Mouse (Mus musculus) neural tube, embryonic 12.5 days (tissue): Measurements from ENCODE around the gene 2900011O08Rik. TPM values are rescaled to one million over a fixed set of nuclear protein-coding genes. Genes with fewer than 3 reads are reported as not detected.

Experiments used
- ATAC-seq: fragments of 200-750 bp; cut with Nextera tagmentation; 2 replicates; pipeline ENCODE4 v1.8.0; 2017; ENCODE audit warnings: low read depth, mild to moderate bottlenecking, moderate TSS enrichment, moderate library complexity; ENCODE audit not compliant: low FRiP score
- H3K27ac ChIP-seq: fragments of 300-500 bp; sonication (generic); 2 replicates; pipeline ENCODE4 v1.5.1; 2016
- H3K27me3 ChIP-seq: fragments of 300-500 bp; sonication (generic); replicated peaks from 2 replicates; pipeline ENCODE4 v1.6.1; 2016; ENCODE audit warnings: mild to moderate bottlenecking
- H3K36me3 ChIP-seq: fragments of 300-500 bp; sonication (generic); 2 replicates; pipeline ENCODE4 v1.6.1; 2016; ENCODE audit warnings: mild to moderate bottlenecking
- H3K4me1 ChIP-seq: fragments of 300-500 bp; sonication (generic); 2 replicates; pipeline ENCODE4 v1.6.1; 2016
- H3K4me2 ChIP-seq: fragments of 300-500 bp; sonication (generic); replicated peaks from 2 replicates; pipeline ENCODE4 v1.6.1; 2016; ENCODE audit warnings: mild to moderate bottlenecking
- H3K4me3 ChIP-seq: fragments of 300-500 bp; sonication (generic); 2 replicates; pipeline ENCODE4 v1.5.1; 2016
- H3K9ac ChIP-seq: fragments of 300-500 bp; sonication (generic); 2 replicates; pipeline ENCODE4 v1.6.1; 2016; ENCODE audit warnings: mild to moderate bottlenecking
- H3K9me3 ChIP-seq: fragments of 300-500 bp; sonication (generic); 2 replicates; pipeline ENCODE4 v1.6.1; 2016; ENCODE audit warnings: mild to moderate bottlenecking
- WGBS: fragments of 180-500 bp; shearing (Covaris S2); methylation state at CpG from one replicate; pipeline ENCODE4 v1.1.7; 2016; 5-methylcytosine and 5-hydroxymethylcytosine counted together
- microRNA-seq: library from miRNA; unstranded; fragments of <30 nt; microRNA quantifications from one replicate; pipeline ENCODE4, GENCODE M21; 2017
- polyA plus RNA-seq: library from polyadenylated mRNA; unstranded; fragments of >200 nt; fragmentation: Nextera tagmentation; extraction: Ambion mirVana; gene quantifications from 2 replicates; pipeline ENCODE4 v1.2.1, GENCODE M21; 2016

The 2900011O08Rik gene
- polyA plus RNA-seq, 1 experiment from 2014 or later, result 62.3 TPM

- WGBS, result 95% methylated on average over 1 of the region's 1 CpGs
- Histone ChIP-seq H3K4me3 (no peak overlapping the region), H3K27me3 (no peaks in the 10 kb centered on the region), H3K4me1 (no peaks in the 10 kb centered on the region), H3K4me2 (no peak overlapping the region), H3K27ac (no peak overlapping the region), H3K9me3 (no peaks in the 10 kb centered on the region), H3K9ac (no peak overlapping the region), H3K36me3 (peaks cover 92% of the 10 kb centered on the region)
- no peak for ATAC-seq
Observed at GRCm38 (mm10) chr16:14125253-14125652, 138.8 kb downstream of the 2900011O08Rik start.

- Histone ChIP-seq H3K4me1 (no peaks in the 10 kb centered on the region), H3K36me3 (peaks cover 89% of the 10 kb centered on the region), H3K9me3 (no peaks in the 10 kb centered on the region), H3K27me3 (no peaks in the 10 kb centered on the region), H3K4me2 (no peak overlapping the region), H3K27ac (no peak overlapping the region), H3K4me3 (no peak overlapping the region), H3K9ac (no peak overlapping the region)
- no peak for ATAC-seq
Observed at GRCm38 (mm10) chr16:14128977-14129376, 142.6 kb downstream of the 2900011O08Rik start.

GRCm38 (mm10) chr16:14130796-14131195 lies 144.4 kb downstream of the 2900011O08Rik start:
- H3K4me3 ChIP-seq, result no peak overlapping the region
- H3K27me3 ChIP-seq, result no peaks in the 10 kb centered on the region
- no peak overlapping the region for H3K9ac ChIP-seq
- WGBS, result 92% methylated on average over 7 of the region's 7 CpGs
- H3K27ac ChIP-seq, result no peak overlapping the region
- H3K4me2 ChIP-seq, result no peak overlapping the region
- no peak for ATAC-seq
- no peaks in the 10 kb centered on the region for H3K9me3 ChIP-seq
- peaks cover 89% of the 10 kb centered on the region for H3K36me3 ChIP-seq
- H3K4me1 ChIP-seq, result no peaks in the 10 kb centered on the region

GRCm38 (mm10) chr16:14131376-14131775 lies 145.0 kb downstream of the 2900011O08Rik start:
- H3K27ac ChIP-seq, result no peak overlapping the region
- no peak overlapping the region for H3K4me2 ChIP-seq
- WGBS, result 95% methylated on average over 3 of the region's 3 CpGs
- H3K27me3 ChIP-seq, result no peaks in the 10 kb centered on the region
- H3K4me3 ChIP-seq, result no peak overlapping the region
- no peaks in the 10 kb centered on the region for H3K4me1 ChIP-seq
- H3K9me3 ChIP-seq, result no peaks in the 10 kb centered on the region
- H3K36me3 ChIP-seq, result peaks cover 89% of the 10 kb centered on the region
- no peak for ATAC-seq
- H3K9ac ChIP-seq, result no peak overlapping the region

GRCm38 (mm10) chr16:14131838-14132237 lies 145.4 kb downstream of the 2900011O08Rik start:
- peaks cover 90% of the 10 kb centered on the region for H3K36me3 ChIP-seq
- no peak for ATAC-seq
- H3K4me2 ChIP-seq, result no peak overlapping the region
- no peaks in the 10 kb centered on the region for H3K27me3 ChIP-seq
- no peaks in the 10 kb centered on the region for H3K9me3 ChIP-seq
- H3K4me1 ChIP-seq, result no peaks in the 10 kb centered on the region
- WGBS, result 90% methylated on average over 5 of the region's 5 CpGs
- H3K4me3 ChIP-seq, result no peak overlapping the region
- H3K9ac ChIP-seq, result no peak overlapping the region
- no peak overlapping the region for H3K27ac ChIP-seq

GRCm38 (mm10) chr16:14135014-14135413 lies 148.6 kb downstream of the 2900011O08Rik start:
- WGBS, result 93% methylated on average over 2 of the region's 2 CpGs
- Histone ChIP-seq H3K4me3 (no peak overlapping the region), H3K9me3 (no peaks in the 10 kb centered on the region), H3K4me1 (no peaks in the 10 kb centered on the region), H3K27ac (no peak overlapping the region), H3K27me3 (no peaks in the 10 kb centered on the region), H3K9ac (no peak overlapping the region), H3K4me2 (no peak overlapping the region), H3K36me3 (peaks cover 89% of the 10 kb centered on the region)
- ATAC-seq, result no peak

- Histone ChIP-seq H3K4me2 (no peak overlapping the region), H3K27ac (no peak overlapping the region), H3K27me3 (no peaks in the 10 kb centered on the region), H3K4me3 (no peak overlapping the region), H3K9me3 (no peaks in the 10 kb centered on the region), H3K9ac (no peak overlapping the region), H3K36me3 (peaks cover 87% of the 10 kb centered on the region), H3K4me1 (no peaks in the 10 kb centered on the region)
- WGBS, result 94% methylated on average over 1 of the region's 1 CpGs
- ATAC-seq, result no peak
Observed at GRCm38 (mm10) chr16:14137976-14138561, 151.7 kb downstream of the 2900011O08Rik start.

GRCm38 (mm10) chr16:14139106-14139505 lies 152.7 kb downstream of the 2900011O08Rik start:
- H3K4me2 ChIP-seq, result no peak overlapping the region
- no peak for ATAC-seq
- no peaks in the 10 kb centered on the region for H3K4me1 ChIP-seq
- peaks cover 81% of the 10 kb centered on the region for H3K36me3 ChIP-seq
- H3K9ac ChIP-seq, result no peak overlapping the region
- no peak overlapping the region for H3K4me3 ChIP-seq
- no peak overlapping the region for H3K27ac ChIP-seq
- no peaks in the 10 kb centered on the region for H3K9me3 ChIP-seq
- no peaks in the 10 kb centered on the region for H3K27me3 ChIP-seq

GRCm38 (mm10) chr16:14143298-14143697 lies 156.9 kb downstream of the 2900011O08Rik start:
- WGBS, result 92% methylated on average over 3 of the region's 3 CpGs
- no peak overlapping the region for H3K4me2 ChIP-seq
- H3K27me3 ChIP-seq, result no peaks in the 10 kb centered on the region
- H3K4me3 ChIP-seq, result no peak overlapping the region
- no peak overlapping the region for H3K9ac ChIP-seq
- H3K4me1 ChIP-seq, result no peaks in the 10 kb centered on the region
- ATAC-seq, result no peak
- peaks cover 76% of the 10 kb centered on the region for H3K36me3 ChIP-seq
- no peaks in the 10 kb centered on the region for H3K9me3 ChIP-seq
- no peak overlapping the region for H3K27ac ChIP-seq

GRCm38 (mm10) chr16:14147712-14148111 lies 161.3 kb downstream of the 2900011O08Rik start:
- Histone ChIP-seq H3K4me3 (no peak overlapping the region), H3K9ac (no peak overlapping the region), H3K27me3 (no peaks in the 10 kb centered on the region), H3K36me3 (peaks cover 65% of the 10 kb centered on the region), H3K9me3 (no peaks in the 10 kb centered on the region), H3K4me2 (no peak overlapping the region), H3K4me1 (no peaks in the 10 kb centered on the region), H3K27ac (no peak overlapping the region)
- no peak for ATAC-seq

Small RNA genes within 50 kb of the gene (microRNA-seq; reads per million reads assigned to microRNA genes)
- not detected for gene Gm27671

Other genes with a start within 250 kb of the 2900011O08Rik start
- 139 and 140 TPM in 2 replicates for gene Rrn3, start 205.9 kb upstream of the 2900011O08Rik start, polyA plus RNA-seq
- 176 and 190 TPM in 2 replicates for gene Ntan1, start 167.8 kb upstream of the 2900011O08Rik start, polyA plus RNA-seq
- 74.3 and 75.5 TPM in 2 replicates for gene Pdxdc1, start 83.5 kb upstream of the 2900011O08Rik start, polyA plus RNA-seq
- 7.7 and 7.8 TPM in 2 replicates for gene Mpv17l, start 83.4 kb upstream of the 2900011O08Rik start, polyA plus RNA-seq
- 0.77 and 1.1 TPM in 2 replicates for gene Ifitm7, start 284 bp downstream of the 2900011O08Rik start, polyA plus RNA-seq
- gene Nde1, start 176.7 kb downstream of the 2900011O08Rik start, polyA plus RNA-seq, result 94.5 and 98.6 TPM in 2 replicates
- 12.6 and 17.9 TPM in 2 replicates for gene Marf1, start 176.7 kb downstream of the 2900011O08Rik start, polyA plus RNA-seq